Mouse (Mus musculus): ENCODE results near the gene Selplg. TPM values are rescaled to one million over a fixed set of nuclear protein-coding genes. Genes with fewer than 3 reads are reported as not detected.
A peak's percentile ranks its signal among the peaks of the same experiment; 100 is the strongest.

Gene Selplg
- polyA plus RNA-seq, 1 experiment, result 20.5 TPM

- H3K36me3 ChIP-seq (ENCODE audit: control insufficient read depth, insufficient read depth, low read length), result no peaks in the 10 kb centered on the region; the same call in 1 of the 2 replicates
- no peak overlapping the region for H3K27ac ChIP-seq (ENCODE audit: insufficient read depth, low read depth, low read length)
- H3K27me3 ChIP-seq (replicated peaks; ENCODE audit: control insufficient read depth, insufficient read depth, low read length), result no peaks in the 10 kb centered on the region
- no peak overlapping the region for H3K4me3 ChIP-seq (ENCODE audit: insufficient read depth, low read depth, low read length)
- TF ChIP-seq POLR2A (IDR thresholded peaks at IDR 0.05; ENCODE audit: low read depth, low read length), result no peak
- TF ChIP-seq CTCF (conservative IDR thresholded peaks at IDR 0.05; ENCODE audit: insufficient read depth, insufficient read length, low read depth, low read length), result no peak
- H3K4me1 ChIP-seq (ENCODE audit: control insufficient read depth, insufficient read depth, low read length), result no peaks in the 10 kb centered on the region
- WGBS, result 75% methylated on average over 8 of the region's 8 CpGs
- no peak for DNase-seq
Measured at GRCm38 (mm10) chr5:113776896-113777226, 55.6 kb downstream of the Selplg start.

- no peak overlapping the region for H3K27ac ChIP-seq (ENCODE audit: insufficient read depth, low read depth, low read length)
- TF ChIP-seq CTCF (conservative IDR thresholded peaks at IDR 0.05; ENCODE audit: insufficient read depth, insufficient read length, low read depth, low read length) (no peak), POLR2A (IDR thresholded peaks at IDR 0.05; ENCODE audit: low read depth, low read length) (no peak)
- no peaks in the 10 kb centered on the region for H3K27me3 ChIP-seq (replicated peaks; ENCODE audit: control insufficient read depth, insufficient read depth, low read length)
- WGBS, result 73% methylated on average over 15 of the region's 15 CpGs
- H3K36me3 ChIP-seq (ENCODE audit: control insufficient read depth, insufficient read depth, low read length), result no peaks in the 10 kb centered on the region; the same call in 1 of the 2 replicates
- no peaks in the 10 kb centered on the region for H3K4me1 ChIP-seq (ENCODE audit: control insufficient read depth, insufficient read depth, low read length)
- DNase-seq, result peak; percentile 80
- H3K4me3 ChIP-seq (ENCODE audit: insufficient read depth, low read depth, low read length), result no peak overlapping the region
Measured at GRCm38 (mm10) chr5:113776128-113776895, 56.1 kb downstream of the Selplg start.

- Histone ChIP-seq H3K27ac (ENCODE audit: insufficient read depth, low read depth, low read length) (no peak overlapping the region), H3K27me3 (replicated peaks; ENCODE audit: control insufficient read depth, insufficient read depth, low read length) (no peaks in the 10 kb centered on the region), H3K4me1 (ENCODE audit: control insufficient read depth, insufficient read depth, low read length) (no peaks in the 10 kb centered on the region), H3K4me3 (ENCODE audit: insufficient read depth, low read depth, low read length) (no peak overlapping the region), H3K36me3 (ENCODE audit: control insufficient read depth, insufficient read depth, low read length) (no peaks in the 10 kb centered on the region; the same call in 1 of the 2 replicates)
- DNase-seq, result no peak
- TF ChIP-seq POLR2A (IDR thresholded peaks at IDR 0.05; ENCODE audit: low read depth, low read length) (no peak), CTCF (conservative IDR thresholded peaks at IDR 0.05; ENCODE audit: insufficient read depth, insufficient read length, low read depth, low read length) (no peak)
- whole genome bisulfite sequencing, result 91% methylated on average over 10 of the region's 10 CpGs
Measured at GRCm38 (mm10) chr5:113775585-113775984, 56.9 kb downstream of the Selplg start.

- Histone ChIP-seq H3K36me3 (ENCODE audit: control insufficient read depth, insufficient read depth, low read length) (no peaks in the 10 kb centered on the region; the same call in 1 of the 2 replicates), H3K4me3 (ENCODE audit: insufficient read depth, low read depth, low read length) (peak overlapping the region; percentile 76), H3K4me1 (ENCODE audit: control insufficient read depth, insufficient read depth, low read length) (0 out of 2 replicates have a peak, but pooled peaks cover 4% of the 10 kb centered on the region), H3K27me3 (replicated peaks; ENCODE audit: control insufficient read depth, insufficient read depth, low read length) (no peaks in the 10 kb centered on the region), H3K27ac (ENCODE audit: insufficient read depth, low read depth, low read length) (peak overlapping the region; percentile 14; the same call in 1 of the 2 replicates)
- DNase-seq, result peak; percentile 92
- TF ChIP-seq CTCF (conservative IDR thresholded peaks at IDR 0.05; ENCODE audit: insufficient read depth, insufficient read length, low read depth, low read length) (peak; percentile 98), POLR2A (IDR thresholded peaks at IDR 0.05; ENCODE audit: low read depth, low read length) (no peak)
- WGBS, result 0% methylated on average over 7 of the region's 7 CpGs
Measured at GRCm38 (mm10) chr5:113773664-113774063, 58.8 kb downstream of the Selplg start.

GRCm38 (mm10) chr5:113772905-113773519 lies 59.4 kb downstream of the Selplg start:
- Histone ChIP-seq H3K4me3 (ENCODE audit: insufficient read depth, low read depth, low read length) (peak overlapping the region; percentile 76), H3K27ac (ENCODE audit: insufficient read depth, low read depth, low read length) (peak overlapping the region; percentile 26; the same call in 1 of the 2 replicates), H3K36me3 (ENCODE audit: control insufficient read depth, insufficient read depth, low read length) (no peaks in the 10 kb centered on the region; the same call in 1 of the 2 replicates), H3K27me3 (replicated peaks; ENCODE audit: control insufficient read depth, insufficient read depth, low read length) (no peaks in the 10 kb centered on the region), H3K4me1 (ENCODE audit: control insufficient read depth, insufficient read depth, low read length) (0 out of 2 replicates have a peak, but pooled peaks cover 4% of the 10 kb centered on the region)
- TF ChIP-seq CTCF (conservative IDR thresholded peaks at IDR 0.05; ENCODE audit: insufficient read depth, insufficient read length, low read depth, low read length) (no peak), POLR2A (IDR thresholded peaks at IDR 0.05; ENCODE audit: low read depth, low read length) (no peak)
- under 1% methylated on average over 38 of the region's 38 CpGs for WGBS
- no peak for DNase-seq

- Histone ChIP-seq H3K36me3 (ENCODE audit: control insufficient read depth, insufficient read depth, low read length) (no peaks in the 10 kb centered on the region; the same call in 1 of the 2 replicates), H3K4me1 (ENCODE audit: control insufficient read depth, insufficient read depth, low read length) (0 out of 2 replicates have a peak, but pooled peaks cover 4% of the 10 kb centered on the region), H3K27me3 (replicated peaks; ENCODE audit: control insufficient read depth, insufficient read depth, low read length) (no peaks in the 10 kb centered on the region), H3K27ac (ENCODE audit: insufficient read depth, low read depth, low read length) (peak within 1 kb of the TSS; percentile 100), H3K4me3 (ENCODE audit: insufficient read depth, low read depth, low read length) (peak within 1 kb of the TSS; percentile 98)
- TF ChIP-seq POLR2A (IDR thresholded peaks at IDR 0.05; ENCODE audit: low read depth, low read length) (peak; percentile 11), CTCF (conservative IDR thresholded peaks at IDR 0.05; ENCODE audit: insufficient read depth, insufficient read length, low read depth, low read length) (no peak)
- DNase-seq, result peak; percentile 96
- WGBS, result under 1% methylated on average over 49 of the region's 49 CpGs
Measured at GRCm38 (mm10) chr5:113772450-113772895, 60.0 kb downstream of the Selplg start, which contains the start of the genes Sart3 and Iscu. Gene Sart3, minus strand, starts transcription at chr5:113772510. Gene Iscu, plus strand, starts transcription at chr5:113772748.

Measured in kidney, adult 2 months (tissue).